Mouse (Mus musculus) liver, adult 2 months (tissue): ENCODE results near the gene Abcf1. TPM values are rescaled to one million over a fixed set of nuclear protein-coding genes. Genes with fewer than 3 reads are reported as not detected.
A peak's percentile ranks its signal among the peaks of the same experiment; 100 is the strongest.

ENCODE experiments used
- DNase-seq: peaks from one replicate; pipeline ENCODE4 v3.0.0-alpha.2; 2011; ENCODE audit warnings: low read depth, low spot score; ENCODE audit errors: extremely low read depth
- H3K27ac ChIP-seq: fragments of 200-500 bp; replicated peaks from 2 replicates; pipeline ENCODE4 v1.5.1; 2012; ENCODE audit warnings: low read depth, mild to moderate bottlenecking, control low read depth, inconsistent platforms, low read length; ENCODE audit not compliant: insufficient read depth
- H3K27me3 ChIP-seq: fragments of 200-500 bp; 2 replicates; pipeline ENCODE4 v1.6.1; 2012; ENCODE audit warnings: mild to moderate bottlenecking, moderate library complexity, low read length, inconsistent platforms; ENCODE audit not compliant: control insufficient read depth, insufficient read depth
- H3K36me3 ChIP-seq: fragments of 200-500 bp; 2 replicates; pipeline ENCODE4 v1.6.1; 2012; ENCODE audit warnings: low read length, inconsistent platforms; ENCODE audit not compliant: control insufficient read depth, insufficient read depth
- H3K4me1 ChIP-seq: fragments of 200-500 bp; 2 replicates; pipeline ENCODE4 v1.6.1; 2011; ENCODE audit warnings: low read length; ENCODE audit not compliant: control insufficient read depth, insufficient read depth
- H3K4me3 ChIP-seq: fragments of 200-500 bp; 2 replicates; pipeline ENCODE4 v1.5.1; 2011; ENCODE audit warnings: low read depth, mild to moderate bottlenecking, control low read depth, low read length, moderate library complexity; ENCODE audit not compliant: insufficient read depth
- H3K79me2 ChIP-seq: fragments of 200-500 bp; 2 replicates; pipeline ENCODE4 v1.6.1; 2012; ENCODE audit warnings: inconsistent platforms, mild to moderate bottlenecking, low read length, moderate library complexity; ENCODE audit not compliant: control insufficient read depth, insufficient read depth
- H3K9ac ChIP-seq: fragments of 200-500 bp; 2 replicates; pipeline ENCODE4 v1.6.1; 2012; ENCODE audit warnings: low read depth, mild to moderate bottlenecking, control low read depth, inconsistent platforms, low read length
- CTCF ChIP-seq: fragments of 200-500 bp; IDR thresholded peaks from 2 replicates; pipeline ENCODE4 v1.5.1; 2011; ENCODE audit warnings: low read depth, low read length, control low read depth
- POLR2A ChIP-seq: fragments of 200-500 bp; IDR thresholded peaks from 2 replicates; pipeline ENCODE4 v1.6.1; 2011; ENCODE audit warnings: low read length, control low read depth; ENCODE audit not compliant: insufficient read depth; ENCODE audit errors: extremely low read depth
- WGBS: fragments of 180-500 bp; shearing (Covaris S2); methylation state at CpG from one replicate; pipeline ENCODE4 v1.1.7; 2018; 5-methylcytosine and 5-hydroxymethylcytosine counted together
- polyA plus RNA-seq: library from polyadenylated mRNA; depleted of rRNA; stranded (reverse); fragments of >200 nt; gene quantifications from 2 replicates; pipeline ENCODE4 v1.2.3, GENCODE M21; 2012
- total RNA-seq: library from RNA; depleted of rRNA; stranded (reverse); fragments of >200 nt; gene quantifications from 2 replicates; pipeline ENCODE4 v1.2.3, GENCODE M21; 2014

The Abcf1 gene
- total and polyA plus RNA-seq, 2 experiments, result 24.1 to 43.2 TPM

DNA sequence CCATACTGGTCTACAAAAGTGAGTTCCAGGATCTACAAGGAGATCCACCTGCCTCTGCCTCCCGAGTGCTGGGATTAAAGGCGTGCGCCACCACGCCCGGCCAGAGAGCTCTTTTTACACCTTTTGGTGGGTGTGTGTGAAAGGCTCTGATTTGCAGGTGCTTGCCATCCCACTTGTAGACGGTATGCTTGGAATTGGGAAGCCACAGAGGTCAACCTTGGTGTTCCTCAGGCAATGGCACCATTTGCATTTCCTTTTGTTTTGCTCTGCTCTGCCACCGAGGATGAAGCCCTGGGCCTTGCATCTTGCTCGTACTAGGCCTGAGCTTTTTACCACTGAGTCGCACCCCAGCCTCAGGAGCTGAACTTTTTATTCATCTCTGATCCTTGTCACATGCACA is 12.2 kb upstream of the Abcf1 start:
- 97% methylated on average over 9 of the region's 9 CpGs for WGBS
- no peak for TF ChIP-seq POLR2A
- no peak for TF ChIP-seq CTCF
- no peak overlapping the region for H3K4me3 ChIP-seq
- H3K4me1 ChIP-seq, result peaks cover 12% of the 10 kb centered on the region
- no peaks in the 10 kb centered on the region; the same call in 1 of the 2 replicates for H3K36me3 ChIP-seq
- H3K27ac ChIP-seq, result no peak overlapping the region
- no peak overlapping the region for H3K9ac ChIP-seq
- H3K27me3 ChIP-seq, result no peaks in the 10 kb centered on the region
- H3K79me2 ChIP-seq, result no peaks in the 10 kb centered on the region
- no peak for DNase-seq

DNA sequence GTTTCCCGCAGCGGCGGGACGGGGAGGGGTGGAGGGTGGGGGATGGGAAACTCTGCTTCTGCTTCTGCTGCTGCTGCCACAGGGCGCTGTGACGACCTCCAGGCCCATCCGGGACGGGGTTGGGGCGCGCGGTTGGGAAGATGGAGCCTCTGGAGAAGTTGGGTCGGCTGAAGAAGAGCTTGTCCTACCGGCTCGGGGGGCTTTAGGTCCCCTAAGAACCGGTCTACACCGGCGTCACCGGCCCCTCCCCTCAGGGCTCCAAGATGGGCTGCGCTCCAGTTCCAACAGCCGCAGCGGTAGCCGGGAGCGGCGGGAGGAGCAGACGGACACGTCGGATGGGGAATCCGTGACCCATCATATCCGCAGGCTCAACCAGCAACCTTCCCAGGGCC is 10.8 kb upstream of the Abcf1 start:
- no peak for DNase-seq
- TF ChIP-seq CTCF (no peak), POLR2A (no peak)
- H3K4me1 ChIP-seq, result peaks cover 12% of the 10 kb centered on the region
- H3K36me3 ChIP-seq, result peaks cover 1% of the 10 kb centered on the region; the same call in 1 of the 2 replicates
- H3K4me3 ChIP-seq, result peak overlapping the region; percentile 91
- H3K27ac ChIP-seq, result peak overlapping the region; percentile 15
- peak overlapping the region; percentile 86 for H3K9ac ChIP-seq
- H3K27me3 ChIP-seq, result no peaks in the 10 kb centered on the region
- no peaks in the 10 kb centered on the region; the same call in 1 of the 2 replicates for H3K79me2 ChIP-seq
- WGBS, result under 1% methylated on average over 29 of the region's 29 CpGs

DNA sequence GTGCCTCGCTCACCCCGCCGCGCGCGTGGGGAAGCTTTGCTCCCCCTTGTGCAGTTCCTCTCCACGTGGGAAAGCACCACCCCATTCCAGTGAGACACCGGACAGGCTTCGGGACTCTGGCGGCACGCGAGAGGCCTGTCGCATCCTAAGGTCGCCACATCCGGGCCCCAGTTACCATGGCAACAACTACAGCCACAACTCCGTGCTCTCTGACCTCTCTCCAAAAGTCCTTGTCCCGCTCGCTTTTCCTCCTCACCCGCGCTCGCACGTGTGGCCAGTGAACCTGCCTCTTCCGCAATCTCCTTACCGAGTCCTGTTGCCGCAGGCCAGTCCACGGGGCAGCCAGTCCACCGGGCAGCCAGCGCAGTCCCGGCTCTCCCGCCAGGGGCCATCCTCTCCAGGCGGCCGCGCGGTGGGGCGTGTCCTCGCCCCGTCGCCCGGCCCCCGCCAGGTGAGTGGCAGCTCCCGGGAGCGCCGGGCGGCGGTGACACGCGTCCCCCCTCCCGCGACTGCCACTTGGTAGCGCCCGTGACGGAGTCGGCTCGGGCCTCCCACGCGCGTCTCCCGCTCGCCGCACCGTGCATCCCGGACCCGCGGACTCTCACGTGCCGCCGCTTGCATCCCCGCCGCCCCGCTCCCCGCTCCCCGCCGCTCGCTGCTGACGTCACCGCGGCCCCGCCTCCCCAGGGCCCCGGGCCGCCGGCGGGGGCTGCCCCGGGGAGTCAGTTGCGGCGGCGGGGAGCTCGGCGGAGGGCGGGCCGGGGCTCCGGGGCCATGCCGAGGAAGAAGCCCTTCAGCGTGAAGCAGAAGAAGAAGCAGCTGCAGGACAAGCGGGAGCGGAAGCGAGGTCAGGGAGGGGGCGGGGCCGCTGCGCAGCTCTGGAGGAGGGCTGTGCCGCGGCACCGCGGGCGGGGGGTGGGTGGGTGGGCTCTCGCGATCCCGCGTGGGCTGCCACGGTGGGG is 10.1 kb upstream of the Abcf1 start, which contains the start of the genes Gnl1 and Prr3:
TSS of gene Gnl1 (plus strand) at position 451 of the 962 bp plus-strand sequence.
TSS of gene Prr3 (minus strand) at position 836 of the 962 bp plus-strand sequence.
- H3K9ac ChIP-seq, result peak within 1 kb of the TSS; percentile 86
- peak within 1 kb of the TSS; percentile 80 for H3K27ac ChIP-seq
- no peaks in the 10 kb centered on the region; the same call in 1 of the 2 replicates for H3K79me2 ChIP-seq
- peaks cover 12% of the 10 kb centered on the region for H3K4me1 ChIP-seq
- H3K36me3 ChIP-seq, result peaks cover 1% of the 10 kb centered on the region; the same call in 1 of the 2 replicates
- TF ChIP-seq POLR2A, result no peak
- TF ChIP-seq CTCF, result 0 out of 2 replicates have a peak, but pooled peaks have one; percentile 1
- under 1% methylated on average over 77 of the region's 109 CpGs for WGBS
- H3K4me3 ChIP-seq, result peak within 1 kb of the TSS; percentile 91
- no peaks in the 10 kb centered on the region for H3K27me3 ChIP-seq
- peak; percentile 84 for DNase-seq

DNA sequence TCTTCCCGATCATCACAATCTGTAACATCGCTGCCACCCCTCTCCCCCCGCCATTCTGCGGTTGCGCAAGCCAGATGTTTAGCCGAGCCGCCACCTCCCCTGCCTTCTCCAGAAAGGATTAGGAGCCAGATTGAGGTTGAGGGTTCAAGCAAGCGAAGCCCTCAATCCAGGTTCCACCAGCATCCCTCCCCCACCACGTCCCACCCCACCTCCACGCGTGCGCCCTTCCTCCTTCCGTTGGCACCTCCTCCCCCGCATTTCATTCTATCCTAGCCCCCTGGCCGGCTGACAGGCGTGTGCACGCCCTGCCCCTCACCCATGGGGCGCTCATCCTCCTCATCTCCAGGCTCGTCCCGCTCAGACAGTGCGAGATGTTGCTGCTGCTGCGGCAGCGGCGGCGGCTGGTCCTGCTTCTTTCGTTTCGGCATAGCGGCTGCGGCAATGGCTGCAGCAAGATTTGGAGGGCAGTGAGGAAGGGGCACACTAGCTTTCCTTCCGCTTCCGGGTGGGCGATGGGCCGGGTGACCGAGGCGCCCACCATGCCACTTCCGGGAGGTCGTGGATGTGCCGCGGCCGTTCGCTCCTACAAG is 9.3 kb upstream of the Abcf1 start:
- WGBS, result under 1% methylated on average over 41 of the region's 41 CpGs
- peaks cover 12% of the 10 kb centered on the region for H3K4me1 ChIP-seq
- TF ChIP-seq CTCF (no peak), POLR2A (0 out of 2 replicates have a peak, but pooled peaks have one; percentile 12)
- H3K27me3 ChIP-seq, result no peaks in the 10 kb centered on the region
- no peaks in the 10 kb centered on the region; the same call in 1 of the 2 replicates for H3K79me2 ChIP-seq
- peak overlapping the region; percentile 91 for H3K4me3 ChIP-seq
- DNase-seq, result no peak
- peaks cover 1% of the 10 kb centered on the region; the same call in 1 of the 2 replicates for H3K36me3 ChIP-seq
- peak overlapping the region; percentile 86 for H3K9ac ChIP-seq
- H3K27ac ChIP-seq, result peak overlapping the region; percentile 80

DNA sequence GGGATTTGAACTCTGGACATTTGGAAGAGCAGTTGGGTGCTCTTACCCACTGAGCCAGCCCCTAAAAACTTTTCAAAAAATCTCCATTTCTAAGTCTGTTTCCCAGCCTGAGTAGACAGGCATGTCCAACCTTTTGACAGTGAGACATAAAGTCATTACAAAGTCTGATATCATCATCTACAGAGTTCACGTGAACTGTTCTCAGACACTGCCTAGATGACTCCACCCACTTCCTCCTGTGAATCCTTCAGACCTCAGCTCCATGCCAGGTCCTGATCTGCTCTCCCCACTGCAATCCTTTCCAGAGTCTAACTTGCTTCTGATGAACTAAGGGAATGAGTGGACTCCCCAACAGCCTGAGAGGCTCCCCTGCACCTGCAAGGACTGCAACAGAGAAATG is 2.6 kb upstream of the Abcf1 start:
- TF ChIP-seq POLR2A, result no peak
- TF ChIP-seq CTCF, result no peak
- Histone ChIP-seq H3K79me2 (peaks cover 13% of the 10 kb centered on the region; the same call in 1 of the 2 replicates), H3K4me1 (peaks cover 9% of the 10 kb centered on the region), H3K9ac (no peak overlapping the region), H3K27ac (no peak overlapping the region), H3K27me3 (no peaks in the 10 kb centered on the region), H3K4me3 (no peak overlapping the region), H3K36me3 (peaks cover 1% of the 10 kb centered on the region; the same call in 1 of the 2 replicates)
- WGBS, result 52% methylated on average over 1 of the region's 1 CpGs
- no peak for DNase-seq
